Mouse (Mus musculus): ENCODE data around the gene Rcbtb2.

- TF ChIP-seq TAL1 (IDR thresholded peaks at IDR 0.05; ENCODE audit: low read length) (no peak), GATA1 (IDR thresholded peaks at IDR 0.05; ENCODE audit: low read length) (no peak)
Measured at GRCm38 (mm10) chr14:73146721-73147120, 23.9 kb downstream of the Rcbtb2 start.

All from erythroblast, embryonic 14.5 days (primary cell).